Mouse (Mus musculus): ENCODE data around the gene Zan. TPM values are rescaled to one million over a fixed set of nuclear protein-coding genes. Genes with fewer than 3 reads are reported as not detected.

Zan gene
- total RNA-seq, 2 experiments from 2014 or later, result 0.02 to 0.03 TPM

DNA sequence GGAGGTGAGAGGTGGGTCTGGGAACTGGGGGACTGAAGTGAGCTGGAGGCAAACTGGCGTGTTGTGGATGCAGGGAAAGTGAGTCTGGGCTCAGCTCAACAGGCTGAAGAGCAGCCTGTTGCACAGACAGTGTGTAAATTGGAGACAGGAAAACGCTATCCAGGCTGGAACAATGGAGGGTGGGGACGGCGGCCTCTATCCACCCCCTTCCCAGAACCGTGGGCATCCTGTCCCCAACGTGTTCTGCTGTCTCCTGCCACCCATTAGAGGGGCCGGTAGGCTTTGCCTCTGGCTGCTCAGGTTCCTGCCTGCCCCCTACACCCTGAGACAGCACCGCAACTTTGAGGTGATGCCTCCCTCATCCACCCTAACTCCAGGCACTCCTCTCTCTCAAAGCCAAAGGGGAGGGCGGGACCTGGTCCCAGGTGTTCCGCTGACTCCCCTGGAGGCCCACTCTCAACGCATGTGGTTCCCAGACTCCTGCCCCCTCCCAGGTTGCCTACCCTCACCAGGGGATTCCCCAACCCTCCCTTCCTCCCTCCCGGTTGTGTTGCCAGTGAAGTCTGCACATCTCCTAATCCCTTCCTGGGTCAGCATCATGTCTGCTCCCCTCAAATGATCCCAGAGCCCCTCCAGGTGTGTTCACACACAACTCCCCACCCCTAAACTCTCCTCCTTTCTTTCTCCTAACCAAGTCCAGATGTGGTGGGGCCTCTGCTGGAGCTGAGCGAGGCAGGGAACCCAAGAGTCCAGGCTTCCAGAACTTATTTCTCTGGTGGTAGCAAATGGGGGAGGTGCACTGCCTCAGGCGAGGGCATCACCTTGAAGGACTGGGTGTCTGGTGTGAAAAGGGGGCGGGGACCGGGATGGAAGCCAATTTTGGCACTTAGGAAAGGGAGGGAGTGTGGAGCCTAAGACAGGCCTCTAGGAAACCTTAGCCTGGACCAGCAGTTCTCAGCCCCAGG is 124.6 kb downstream of the Zan start:
- no peak for DNase-seq

GRCm38 (mm10) chr5:137351394-137351793 is 125.5 kb downstream of the Zan start:
- intact Hi-C loops (cut with DNase I), result no loop called here
- DNase-seq, result no peak

More for the DNA sequence above, 124.6 kb downstream of the Zan start:
- intact Hi-C loops (cut with DNase I), result no loop called here

GRCm38 (mm10) chr5:137351058-137351380 is 125.8 kb downstream of the Zan start:
- DNase-seq, result no peak
- intact Hi-C loops (cut with DNase I), result no loop called here

- no peak for DNase-seq
These were observed 126.4 kb downstream of the Zan start for GRCm38 (mm10) chr5:137350205-137351057.

GRCm38 (mm10) chr5:137349384-137350204 is 127.3 kb downstream of the Zan start, which contains the start of gene Ephb4:
Gene Ephb4, plus strand, starts transcription at chr5:137350109.
- intact Hi-C loops (cut with DNase I), result no loop called here
- peak; percentile 85 to 91 for DNase-seq

More at GRCm38 (mm10) chr5:137350205-137351057, 126.4 kb downstream of the Zan start:
- intact Hi-C loops (cut with DNase I), result no loop called here

DNA sequence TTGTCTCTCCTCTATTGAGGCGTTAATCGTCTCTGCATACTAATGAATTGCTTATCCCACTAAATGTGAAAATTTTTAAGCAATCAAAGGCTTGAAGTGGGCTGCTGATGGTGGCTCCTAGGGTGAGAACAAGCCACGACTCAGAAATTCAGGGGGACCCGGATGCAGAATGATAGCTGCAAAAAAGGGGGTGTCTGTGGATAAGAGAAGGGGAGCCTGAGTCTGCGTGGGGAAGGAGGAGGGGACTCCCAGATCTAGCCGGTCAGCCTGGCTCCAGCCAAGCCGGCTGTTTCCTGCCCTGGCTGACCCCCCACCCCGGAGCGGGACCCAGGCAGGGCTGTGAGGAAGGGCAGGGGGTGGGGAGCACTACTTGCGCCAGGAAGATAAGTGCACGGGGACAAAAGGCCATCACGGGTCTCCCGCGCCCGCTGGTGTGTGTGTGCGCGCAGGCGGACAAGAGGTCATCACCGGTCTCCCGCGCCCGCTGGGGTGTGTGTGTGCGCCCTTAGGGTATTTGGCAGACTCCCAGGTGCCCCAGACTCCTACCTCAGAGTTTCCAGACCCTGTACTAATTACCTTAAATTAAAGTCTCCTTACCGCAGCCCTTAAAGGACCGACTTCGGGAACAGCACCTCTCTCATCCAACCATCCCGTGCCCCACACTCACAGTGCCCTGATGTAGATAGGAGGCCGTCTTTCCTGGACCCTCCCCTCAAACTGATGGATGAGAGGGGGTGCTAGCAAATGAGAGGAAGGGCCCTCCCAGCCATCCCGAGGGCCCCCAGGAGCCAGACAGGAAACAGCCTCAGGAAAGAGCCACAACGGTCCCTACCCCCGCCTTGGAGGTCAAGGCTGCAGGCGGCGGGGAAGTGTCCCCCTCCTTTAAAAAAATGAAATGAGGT is 128.1 kb downstream of the Zan start:
- intact Hi-C loops (cut with DNase I), result no loop called here
- peak; percentile 29 to 55 for DNase-seq

DNA sequence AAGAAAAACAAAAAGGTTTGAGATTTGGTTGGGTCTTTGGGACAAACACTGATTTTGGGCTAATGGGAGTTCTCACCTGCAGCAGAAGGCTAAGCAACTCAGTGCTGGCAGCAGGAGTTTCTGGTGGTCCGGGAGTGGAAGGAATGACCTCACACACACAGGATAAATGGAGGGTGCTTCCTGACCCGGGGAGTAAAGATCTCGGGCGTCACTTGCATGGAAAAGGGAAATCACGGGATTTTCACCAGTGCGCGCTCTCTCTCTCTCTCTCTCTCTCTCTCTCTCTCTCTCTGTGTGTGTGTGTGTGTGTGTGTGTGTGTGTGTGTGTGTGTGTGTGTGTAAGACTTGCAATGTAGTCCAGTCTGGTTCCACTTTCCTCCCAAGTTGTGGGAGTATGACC is 129.0 kb downstream of the Zan start:
- intact Hi-C loops (cut with DNase I), result no loop called here

GRCm38 (mm10) chr5:137346983-137347382 is 129.9 kb downstream of the Zan start:
- no peak for DNase-seq
- intact Hi-C loops (cut with DNase I), result no loop called here

More for the DNA sequence above, 129.0 kb downstream of the Zan start:
- DNase-seq, result no peak

DNA sequence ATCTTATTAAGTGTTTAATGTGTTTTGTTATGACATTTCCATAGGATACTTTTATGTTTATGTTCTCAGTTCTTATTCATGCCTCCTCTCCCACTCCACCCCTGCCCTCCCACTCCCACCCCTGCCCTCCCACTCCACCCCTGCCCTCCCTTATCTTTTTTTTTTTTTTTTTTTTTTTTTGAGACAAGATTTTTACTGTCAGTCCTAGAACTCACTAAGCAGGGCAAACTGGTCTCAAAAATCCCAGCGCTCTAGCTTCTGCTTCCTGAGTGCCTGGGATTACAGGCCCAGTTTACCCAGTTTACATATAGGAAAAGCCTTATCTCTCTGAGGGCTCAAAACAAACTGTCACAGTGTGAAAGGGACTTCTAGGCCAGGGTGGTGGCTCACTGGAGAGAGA is 130.5 kb downstream of the Zan start:
- intact Hi-C loops (cut with DNase I), result no loop called here
- DNase-seq, result no peak

DNA sequence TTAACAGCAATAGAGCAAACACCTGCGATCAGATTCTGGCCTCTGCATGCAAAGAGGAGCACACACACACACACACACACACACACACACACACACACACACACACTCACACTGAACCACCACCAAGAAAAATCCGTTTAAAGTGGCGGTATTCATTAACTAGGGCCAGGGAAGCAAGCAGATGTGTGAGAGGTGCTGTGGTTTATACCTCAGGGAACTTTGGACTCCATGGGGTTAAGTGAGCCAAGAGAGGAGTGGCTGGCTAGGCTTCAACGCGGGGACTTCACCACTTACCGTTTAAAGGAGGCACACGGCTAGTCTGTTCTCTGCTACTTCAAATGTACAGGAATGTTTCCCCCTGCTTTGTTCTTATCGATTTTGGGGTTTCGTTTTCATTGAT is 131.0 kb downstream of the Zan start:
- intact Hi-C loops (cut with DNase I), result no loop called here
- DNase-seq, result no peak

DNA sequence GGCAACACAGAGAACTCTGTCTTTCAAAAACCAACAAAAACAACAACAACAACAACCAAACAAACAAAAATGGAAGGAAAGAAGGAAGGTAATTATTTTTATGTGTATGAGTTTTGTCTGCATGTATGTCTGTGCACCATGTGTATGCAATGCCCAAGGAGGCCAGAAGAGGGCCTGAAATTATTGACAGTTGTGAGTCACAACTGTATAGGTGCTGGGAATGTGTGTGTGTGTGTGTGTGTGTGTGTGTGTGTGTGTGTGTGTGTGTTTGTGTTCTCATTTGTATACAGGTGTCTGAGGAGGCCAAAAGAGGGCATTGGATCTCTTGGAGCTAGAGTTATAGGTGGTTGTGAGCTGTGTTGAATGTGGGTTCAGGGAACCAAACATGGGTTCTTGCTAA is 133.0 kb downstream of the Zan start:
- DNase-seq, result no peak
- intact Hi-C loops (cut with DNase I), result loop anchor here (5.0 kb wide), 1 partner anchor 433 kb away; the partner anchor contains the start of gene Ppp1r35

DNA sequence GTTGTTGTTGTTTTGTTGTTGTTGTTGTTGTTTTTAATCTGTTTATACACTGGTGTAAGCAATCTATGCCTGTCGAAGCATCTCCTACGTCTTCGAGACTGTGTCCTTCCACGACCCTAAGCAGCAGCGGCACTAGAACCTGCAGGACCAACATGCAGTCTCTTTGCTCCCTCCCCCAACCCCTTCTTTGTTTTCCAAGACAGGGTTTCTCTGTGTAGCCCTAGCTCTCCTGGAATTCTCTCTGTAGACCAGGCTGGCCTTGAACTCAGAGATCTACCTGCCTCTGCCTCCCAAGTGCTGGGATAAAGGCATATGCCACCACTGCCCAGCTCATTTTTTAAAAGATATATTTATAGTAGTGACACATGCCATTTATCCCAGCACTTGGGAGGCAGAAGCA is 133.5 kb downstream of the Zan start:
- DNase-seq, result no peak
- intact Hi-C loops (cut with DNase I), result loop anchor here (5.0 kb wide), 1 partner anchor 434 kb away; the partner anchor contains the start of gene Ppp1r35

GRCm38 (mm10) chr5:137342407-137343012 is 134.4 kb downstream of the Zan start:
- no peak for DNase-seq
- intact Hi-C loops (cut with DNase I), result loop anchor here (5.0 kb wide), 1 partner anchor 435 kb away; the partner anchor contains the start of gene Ppp1r35

GRCm38 (mm10) chr5:137340222-137340621 is 136.6 kb downstream of the Zan start:
- DNase-seq, result no peak
- intact Hi-C loops (cut with DNase I), result loop anchor here (5.0 kb wide), 1 partner anchor 437 kb away; the partner anchor contains the start of gene Ppp1r35

GRCm38 (mm10) chr5:137339290-137339979 is 137.4 kb downstream of the Zan start:
- intact Hi-C loops (cut with DNase I), result no loop called here

DNA sequence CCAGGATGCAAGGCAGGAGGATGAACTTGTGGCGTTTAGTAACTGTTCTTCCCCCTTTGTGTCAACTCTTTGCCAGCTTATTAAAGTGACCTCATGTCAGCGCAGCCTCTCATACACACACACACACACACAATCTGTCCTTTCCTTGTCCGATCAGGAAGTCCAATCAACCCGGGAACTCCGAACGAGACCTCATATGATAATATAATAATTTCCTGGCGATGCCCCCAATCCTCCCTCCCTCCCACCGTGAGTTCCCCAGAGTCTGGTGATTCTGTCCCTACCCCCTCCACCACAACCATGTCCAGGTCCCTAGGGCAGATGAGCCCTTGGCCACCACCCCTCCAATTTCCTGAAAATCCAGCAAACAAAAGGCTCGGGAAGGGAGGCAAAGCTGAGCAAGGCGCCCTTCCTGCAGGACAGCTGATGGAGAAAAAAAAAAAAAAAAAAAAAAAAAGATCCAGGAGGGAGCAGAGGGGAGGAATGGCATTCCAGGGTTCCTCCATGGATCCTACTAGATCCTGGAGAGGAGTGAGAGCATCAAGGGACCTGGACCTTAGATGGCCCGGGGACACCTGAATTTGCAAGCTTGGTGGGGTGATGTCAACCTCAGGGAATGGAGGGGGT is 138.1 kb downstream of the Zan start:
- DNase-seq, result peak in 1 of 2 experiments; percentile 41
- intact Hi-C loops (cut with DNase I), result no loop called here

More at GRCm38 (mm10) chr5:137339290-137339979, 137.4 kb downstream of the Zan start:
- DNase-seq, result peak; percentile 36 to 40

GRCm38 (mm10) chr5:137338256-137338655 is 138.6 kb downstream of the Zan start:
- intact Hi-C loops (cut with DNase I), result no loop called here
- peak; percentile 81 to 89 for DNase-seq

Data from gastrocnemius, postnatal 36 days (tissue).